Mouse (Mus musculus): ENCODE data around the gene Rusc2.

GRCm38 (mm10) chr4:43418450-43418849, 36.7 kb downstream of the Rusc2 start:
- TF ChIP-seq CTCF (IDR thresholded peaks at IDR 0.05; ENCODE audit: low read depth) (no peak), EP300 (IDR thresholded peaks at IDR 0.05; ENCODE audit: low read depth) (no peak)

Measured in liver, postnatal 0 days (tissue).